Mouse (Mus musculus): ENCODE measurements around the gene Magohb.

Magohb gene

GRCm38 (mm10) chr6:131262009-131262408 is 31.0 kb downstream of the Magohb start:
- DNase-seq (ENCODE audit: low spot score): no peak

- DNase-seq (ENCODE audit: low spot score): no peak
Observed at GRCm38 (mm10) chr6:131247206-131247605, 45.8 kb downstream of the Magohb start, which contains the start of gene Klra2. Gene Klra2, minus strand, starts transcription at chr6:131247362.

- DNase-seq (ENCODE audit: low spot score): no peak
Observed at GRCm38 (mm10) chr6:131245081-131245480, 48.0 kb downstream of the Magohb start.

Data from ovary, postnatal 10 days (tissue).